Mouse (Mus musculus): Measurements from ENCODE around the gene Dtx1. TPM values are rescaled to one million over a fixed set of nuclear protein-coding genes. Genes with fewer than 3 reads are reported as not detected.
A peak's percentile ranks its signal among the peaks of the same experiment; 100 is the strongest.

The Dtx1 gene
- polyA plus RNA-seq, 1 experiment: 264 TPM

DNA sequence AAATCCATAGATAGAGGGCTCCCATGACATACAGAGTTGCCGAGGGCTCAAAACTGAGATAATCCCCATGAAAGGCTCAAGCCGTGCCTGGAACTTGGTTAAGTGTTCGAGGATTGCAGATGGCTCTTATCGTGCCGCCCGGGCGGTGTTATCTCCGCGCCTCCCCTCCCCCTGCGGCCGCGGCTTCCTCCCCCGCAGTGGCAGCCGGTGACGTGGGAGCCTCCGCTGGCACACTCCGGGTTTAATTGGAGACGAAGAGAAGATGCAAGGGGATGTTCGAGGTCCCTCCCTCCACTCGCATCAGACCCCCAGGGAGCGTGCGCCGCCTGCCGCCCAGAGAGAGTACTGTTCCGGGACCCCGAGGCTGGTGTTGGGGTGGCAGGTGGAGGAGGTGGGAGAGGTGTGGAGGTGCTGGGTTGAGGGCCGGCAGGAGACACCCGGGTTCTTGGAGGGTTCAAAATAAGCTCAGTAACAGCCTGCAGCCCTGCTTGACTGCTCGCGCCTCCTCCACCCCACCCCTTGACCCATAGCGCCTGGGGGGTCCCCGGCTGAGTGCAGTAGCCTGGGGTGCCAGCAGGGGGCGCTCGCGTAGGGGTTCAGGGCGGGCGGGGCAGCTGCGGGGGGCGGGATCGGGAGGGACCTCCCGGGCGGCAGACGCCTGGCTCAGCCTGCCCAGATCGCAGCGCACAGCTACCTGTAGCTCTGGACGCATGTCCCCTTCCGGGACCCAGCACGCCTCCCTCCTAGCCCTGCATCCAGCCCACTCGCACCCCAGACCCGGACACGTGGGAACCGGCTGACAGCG, 63.0 kb downstream of the Dtx1 start, which contains the start of gene Rasal1:
TSS of gene Rasal1 (plus strand) at position 244 of the 805 bp plus-strand sequence.
- Histone ChIP-seq H3K4me1 (ENCODE audit: control insufficient read depth, insufficient read depth, insufficient read length) (peaks cover 32% of the 10 kb centered on the region; the same call in 1 of the 2 replicates), H3K27ac (ENCODE audit: insufficient read depth, low read length) (peak within 1 kb of the TSS; percentile 57), H3K27me3 (ENCODE audit: control insufficient read depth, insufficient read depth, low read length) (no peaks in the 10 kb centered on the region), H3K36me3 (ENCODE audit: control insufficient read depth, insufficient read depth, low read length) (no peaks in the 10 kb centered on the region), H3K4me3 (ENCODE audit: extremely low read depth, insufficient read depth, insufficient read length) (peak within 1 kb of the TSS; percentile 62)
- TF ChIP-seq POLR2A (IDR thresholded peaks at IDR 0.05; ENCODE audit: low read depth, low read length) (0 out of 2 replicates have a peak, but pooled peaks have one; percentile 22), CTCF (IDR thresholded peaks at IDR 0.05; ENCODE audit: extremely low read depth, insufficient read depth, insufficient read length, insufficient replicate concordance) (peak; percentile 53; the same call in 1 of the 2 replicates)
- DNase-seq (ENCODE audit: low read depth in 1 of 2, low spot score in 2 of 2): peak; percentile 75
- under 1% methylated on average over 52 of the region's 53 CpGs for WGBS

DNA sequence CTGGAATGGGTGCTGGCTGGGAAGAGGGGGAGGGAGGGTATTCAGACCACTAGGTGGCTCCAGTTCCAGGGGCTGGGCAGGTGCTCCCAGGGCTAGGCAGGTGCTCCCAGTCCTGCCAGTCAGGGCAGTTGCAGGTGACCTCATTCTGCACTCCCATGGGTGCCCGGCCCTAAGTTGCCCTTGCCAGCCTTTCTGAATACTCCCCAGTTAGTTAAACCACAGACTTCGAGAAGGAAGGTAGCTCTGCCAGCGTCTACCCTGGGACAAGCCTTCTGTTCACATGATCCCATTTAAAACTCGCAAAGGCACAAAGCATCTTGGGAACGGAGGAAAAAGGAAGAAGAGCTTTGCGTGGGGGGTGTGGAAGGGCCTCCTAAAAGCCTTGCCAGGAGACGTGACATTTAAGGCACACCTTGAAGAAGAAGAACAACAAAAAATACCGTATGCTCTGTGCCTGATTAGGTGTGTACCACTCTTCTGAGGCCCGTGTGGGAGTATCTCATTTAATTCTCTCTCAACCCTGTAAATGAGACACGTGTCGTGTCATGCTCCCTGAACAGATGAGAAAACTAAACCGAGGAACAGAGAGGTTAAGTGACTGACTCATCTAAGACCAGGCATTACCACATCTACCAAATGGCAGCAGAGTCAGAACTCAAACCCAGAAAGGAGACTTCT, 63.8 kb downstream of the Dtx1 start:
- Histone ChIP-seq H3K27me3 (ENCODE audit: control insufficient read depth, insufficient read depth, low read length) (no peaks in the 10 kb centered on the region), H3K4me3 (ENCODE audit: extremely low read depth, insufficient read depth, insufficient read length) (peak overlapping the region; percentile 48; the same call in 1 of the 2 replicates), H3K27ac (ENCODE audit: insufficient read depth, low read length) (no peak overlapping the region), H3K36me3 (ENCODE audit: control insufficient read depth, insufficient read depth, low read length) (no peaks in the 10 kb centered on the region), H3K4me1 (ENCODE audit: control insufficient read depth, insufficient read depth, insufficient read length) (peaks cover 31% of the 10 kb centered on the region; the same call in 1 of the 2 replicates)
- WGBS: 6% methylated on average over 12 of the region's 12 CpGs
- TF ChIP-seq POLR2A (IDR thresholded peaks at IDR 0.05; ENCODE audit: low read depth, low read length): no peak
- TF ChIP-seq CTCF (IDR thresholded peaks at IDR 0.05; ENCODE audit: extremely low read depth, insufficient read depth, insufficient read length, insufficient replicate concordance): 0 out of 2 replicates have a peak, but pooled peaks have one; percentile 2
- no peak for DNase-seq (ENCODE audit: low read depth in 1 of 2, low spot score in 2 of 2)

DNA sequence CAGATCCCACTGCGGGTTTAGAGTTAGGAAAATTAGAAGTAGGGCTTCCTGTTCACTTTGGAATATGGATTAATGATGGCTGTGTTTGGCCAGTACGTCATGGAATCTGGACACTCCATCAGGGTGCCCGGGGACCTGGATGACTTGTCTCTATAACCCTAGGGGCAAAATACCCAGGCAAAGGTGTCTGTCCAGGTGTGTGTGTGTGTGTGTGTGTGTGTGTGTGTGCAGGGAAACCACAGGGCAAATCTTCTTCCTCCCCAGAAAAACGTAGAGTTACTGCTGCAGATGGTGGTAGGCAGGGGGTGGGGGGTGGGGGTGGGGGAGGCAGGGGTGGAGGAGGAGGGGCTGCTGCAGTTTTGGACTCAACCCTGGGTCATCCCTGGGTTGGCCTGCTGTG, 64.4 kb downstream of the Dtx1 start:
- peaks cover 27% of the 10 kb centered on the region; the same call in 1 of the 2 replicates for H3K4me1 ChIP-seq (ENCODE audit: control insufficient read depth, insufficient read depth, insufficient read length)
- no peaks in the 10 kb centered on the region for H3K27me3 ChIP-seq (ENCODE audit: control insufficient read depth, insufficient read depth, low read length)
- H3K4me3 ChIP-seq (ENCODE audit: extremely low read depth, insufficient read depth, insufficient read length): no peak overlapping the region
- H3K27ac ChIP-seq (ENCODE audit: insufficient read depth, low read length): no peak overlapping the region
- TF ChIP-seq POLR2A (IDR thresholded peaks at IDR 0.05; ENCODE audit: low read depth, low read length) (no peak), CTCF (IDR thresholded peaks at IDR 0.05; ENCODE audit: extremely low read depth, insufficient read depth, insufficient read length, insufficient replicate concordance) (no peak)
- WGBS: 55% methylated on average over 4 of the region's 4 CpGs
- H3K36me3 ChIP-seq (ENCODE audit: control insufficient read depth, insufficient read depth, low read length): no peaks in the 10 kb centered on the region
- DNase-seq (ENCODE audit: low read depth in 1 of 2, low spot score in 2 of 2): no peak

DNA sequence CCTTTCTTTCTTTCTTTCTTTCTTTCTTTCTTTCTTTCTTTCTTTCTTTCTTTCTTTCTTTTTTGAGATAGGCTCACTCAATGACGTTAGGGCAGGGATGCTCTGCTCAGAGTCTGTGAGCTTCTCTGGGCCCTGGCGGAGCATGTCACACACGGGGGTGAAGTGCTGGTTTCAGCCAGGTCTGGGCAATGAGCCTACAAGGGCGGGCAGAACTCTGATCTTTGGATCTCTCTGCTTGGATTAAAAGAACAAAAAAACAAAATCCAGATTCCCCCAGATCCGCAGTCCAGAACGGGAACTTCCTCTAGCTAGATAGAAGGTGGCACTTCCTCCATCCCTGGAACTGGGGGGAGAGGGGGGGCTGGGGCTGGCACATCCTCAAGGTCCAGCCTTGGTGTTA, 65.9 kb downstream of the Dtx1 start:
- TF ChIP-seq POLR2A (IDR thresholded peaks at IDR 0.05; ENCODE audit: low read depth, low read length) (no peak), CTCF (IDR thresholded peaks at IDR 0.05; ENCODE audit: extremely low read depth, insufficient read depth, insufficient read length, insufficient replicate concordance) (no peak)
- WGBS: 49% methylated on average over 6 of the region's 6 CpGs
- Histone ChIP-seq H3K4me3 (ENCODE audit: extremely low read depth, insufficient read depth, insufficient read length) (no peak overlapping the region), H3K36me3 (ENCODE audit: control insufficient read depth, insufficient read depth, low read length) (no peaks in the 10 kb centered on the region), H3K27ac (ENCODE audit: insufficient read depth, low read length) (no peak overlapping the region), H3K4me1 (ENCODE audit: control insufficient read depth, insufficient read depth, insufficient read length) (peaks cover 27% of the 10 kb centered on the region; the same call in 1 of the 2 replicates), H3K27me3 (ENCODE audit: control insufficient read depth, insufficient read depth, low read length) (no peaks in the 10 kb centered on the region)
- no peak for DNase-seq (ENCODE audit: low read depth in 1 of 2, low spot score in 2 of 2)

DNA sequence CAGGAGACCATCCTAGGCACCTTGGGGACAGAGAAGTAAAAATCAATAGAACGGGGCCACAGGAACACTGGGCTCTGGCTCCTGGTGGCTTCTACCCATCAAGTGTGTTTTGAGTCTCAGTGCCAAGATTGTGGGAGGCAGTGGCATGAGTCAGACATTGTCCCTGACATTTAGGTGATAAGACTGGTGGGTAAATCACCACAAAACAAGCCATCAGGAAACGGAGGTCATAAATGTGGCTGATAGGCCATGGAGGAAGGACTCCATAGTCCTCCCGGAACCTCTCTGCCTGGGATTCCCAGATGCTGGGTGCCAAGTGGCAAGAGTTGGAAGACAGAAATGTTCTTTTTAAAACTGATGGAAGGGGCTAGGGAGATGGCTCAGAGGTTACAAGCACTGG, 67.5 kb downstream of the Dtx1 start:
- TF ChIP-seq POLR2A (IDR thresholded peaks at IDR 0.05; ENCODE audit: low read depth, low read length) (no peak), CTCF (IDR thresholded peaks at IDR 0.05; ENCODE audit: extremely low read depth, insufficient read depth, insufficient read length, insufficient replicate concordance) (no peak)
- Histone ChIP-seq H3K36me3 (ENCODE audit: control insufficient read depth, insufficient read depth, low read length) (no peaks in the 10 kb centered on the region), H3K27me3 (ENCODE audit: control insufficient read depth, insufficient read depth, low read length) (no peaks in the 10 kb centered on the region), H3K4me3 (ENCODE audit: extremely low read depth, insufficient read depth, insufficient read length) (no peak overlapping the region), H3K4me1 (ENCODE audit: control insufficient read depth, insufficient read depth, insufficient read length) (peaks cover 22% of the 10 kb centered on the region; the same call in 1 of the 2 replicates), H3K27ac (ENCODE audit: insufficient read depth, low read length) (no peak overlapping the region)
- WGBS: 38% methylated on average over 3 of the region's 3 CpGs
- DNase-seq (ENCODE audit: low read depth in 1 of 2, low spot score in 2 of 2): no peak

DNA sequence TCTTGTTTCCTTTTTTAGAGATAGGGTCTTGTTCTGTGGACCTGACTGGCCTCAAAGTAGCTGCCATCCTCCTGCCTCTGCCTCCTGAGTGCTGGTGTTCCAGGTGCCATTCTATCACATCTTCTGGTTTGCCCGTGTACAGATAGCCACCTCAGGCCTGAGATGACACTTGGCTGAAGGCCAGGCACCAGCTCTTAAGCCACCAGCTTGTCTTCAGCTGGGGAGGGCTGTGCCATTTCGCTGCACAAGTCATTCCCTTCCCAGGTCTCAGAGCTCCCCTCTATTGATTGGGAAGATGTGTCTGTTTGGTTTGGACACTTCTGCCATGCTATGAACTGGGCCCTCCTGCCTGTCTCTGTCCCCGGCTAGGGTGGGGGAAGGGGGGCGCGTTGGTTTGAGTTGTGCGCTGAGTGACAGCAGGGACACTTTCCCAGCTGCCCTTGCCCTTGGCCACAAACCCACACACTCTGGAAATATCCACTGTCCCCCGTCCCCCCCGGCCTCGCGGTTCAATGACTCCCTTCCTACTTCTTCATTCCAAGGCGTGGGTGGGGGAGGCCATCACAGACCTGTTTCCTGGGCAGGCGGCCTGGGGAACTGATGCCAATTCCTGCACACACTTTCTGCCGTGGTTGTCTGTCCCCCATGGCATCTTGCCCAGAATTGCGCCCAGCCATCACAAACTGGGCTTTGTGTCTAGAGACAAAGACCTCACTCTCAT, 68.2 kb downstream of the Dtx1 start:
- no peaks in the 10 kb centered on the region for H3K36me3 ChIP-seq (ENCODE audit: control insufficient read depth, insufficient read depth, low read length)
- no peak for DNase-seq (ENCODE audit: low read depth in 1 of 2, low spot score in 2 of 2)
- no peak overlapping the region for H3K4me3 ChIP-seq (ENCODE audit: extremely low read depth, insufficient read depth, insufficient read length)
- H3K4me1 ChIP-seq (ENCODE audit: control insufficient read depth, insufficient read depth, insufficient read length): peaks cover 18% of the 10 kb centered on the region; the same call in 1 of the 2 replicates
- H3K27ac ChIP-seq (ENCODE audit: insufficient read depth, low read length): no peak overlapping the region
- no peak for TF ChIP-seq CTCF (IDR thresholded peaks at IDR 0.05; ENCODE audit: extremely low read depth, insufficient read depth, insufficient read length, insufficient replicate concordance)
- TF ChIP-seq POLR2A (IDR thresholded peaks at IDR 0.05; ENCODE audit: low read depth, low read length): no peak
- no peaks in the 10 kb centered on the region for H3K27me3 ChIP-seq (ENCODE audit: control insufficient read depth, insufficient read depth, low read length)
- 14% methylated on average over 14 of the region's 14 CpGs for WGBS
